ENCODE assay signal across 8 mouse cellular contexts in genomic region chr6:34684886-34685285, GRCm38 (mm10).
A peak's percentile ranks its signal among the peaks of the same experiment; 100 is the strongest.
DNase-seq lines count a peak whose midpoint lies in the region; ATAC-seq and TF ChIP-seq lines count a peak whose summit lies in the region.

No protein-coding gene starts in this region.

- H3K4me3 ChIP-seq in hindbrain, embryonic 10.5 days: no peak overlapping the region
- H3K4me3 ChIP-seq in hindbrain, postnatal 0 days (ENCODE audit: low read length): no peak overlapping the region
- H3K4me3 ChIP-seq in kidney, embryonic 15.5 days (replicated peaks): peak overlapping the region; percentile 18; the same call in 1 of the 2 replicates

- H3K27me3 ChIP-seq in hindbrain, embryonic 10.5 days (ENCODE audit: insufficient read depth, poor library complexity, severe bottlenecking): no peaks in the 10 kb centered on the region
- H3K27me3 ChIP-seq in hindbrain, postnatal 0 days (ENCODE audit: insufficient read depth, low read length): no peaks in the 10 kb centered on the region
- H3K27me3 ChIP-seq in kidney, embryonic 15.5 days: no peaks in the 10 kb centered on the region

- no peaks in the 10 kb centered on the region for H3K36me3 ChIP-seq in hindbrain, embryonic 10.5 days
- no peaks in the 10 kb centered on the region for H3K36me3 ChIP-seq in hindbrain, postnatal 0 days (ENCODE audit: insufficient read depth, low read length)
- no peaks in the 10 kb centered on the region for H3K36me3 ChIP-seq in kidney, embryonic 15.5 days

- H3K4me1 ChIP-seq in hindbrain, embryonic 10.5 days (replicated peaks): peaks cover 15% of the 10 kb centered on the region
- H3K4me1 ChIP-seq in hindbrain, postnatal 0 days (ENCODE audit: insufficient read depth, low read length): no peaks in the 10 kb centered on the region
- H3K4me1 ChIP-seq in kidney, embryonic 15.5 days: peaks cover 32% of the 10 kb centered on the region

- peak; percentile 34 for DNase-seq in hindbrain, embryonic 10.5 days (ENCODE audit: low spot score)
- DNase-seq in hindbrain, postnatal 0 days (ENCODE audit: low spot score): no peak
- DNase-seq in heart, adult 9 months (ENCODE audit: low spot score in 2 of 2): peak; percentile 45 to 51
- DNase-seq in retina, embryonic 14.5 days (ENCODE audit: low spot score): peak; percentile 10
- no peak for DNase-seq in gastrocnemius, adult 8-10 months (ENCODE audit: low spot score in 2 of 2)
- no peak for DNase-seq in testis, postnatal 10 days (ENCODE audit: low spot score)
- DNase-seq in cerebellum, adult 9-11 months: no peak

- WGBS in hindbrain, embryonic 10.5 days: 42% methylated on average over 8 of the region's 8 CpGs
- 51% methylated on average over 8 of the region's 8 CpGs for WGBS in hindbrain, postnatal 0 days
- WGBS in kidney, embryonic 15.5 days: 8% methylated on average over 8 of the region's 8 CpGs

- H3K9me3 ChIP-seq in hindbrain, embryonic 10.5 days: no peaks in the 10 kb centered on the region
- no peaks in the 10 kb centered on the region for H3K9me3 ChIP-seq in hindbrain, postnatal 0 days (ENCODE audit: low read length)
- H3K9me3 ChIP-seq in kidney, embryonic 15.5 days (replicated peaks): no peaks in the 10 kb centered on the region

- no peak for TF ChIP-seq CTCF in hindbrain, postnatal 0 days (IDR thresholded peaks at IDR 0.05; ENCODE audit: low read depth)

- ATAC-seq in hindbrain, postnatal 0 days: no peak
- ATAC-seq in kidney, embryonic 15.5 days (replicated peaks; ENCODE audit: low FRiP score): peak; percentile 33; the same call in 1 of the 2 replicates

- H3K27ac ChIP-seq in hindbrain, embryonic 10.5 days: peak overlapping the region; percentile 76
- no peak overlapping the region; the same call in 1 of the 2 replicates for H3K27ac ChIP-seq in hindbrain, postnatal 0 days
- H3K27ac ChIP-seq in kidney, embryonic 15.5 days: peak overlapping the region; percentile 87

- H3K9ac ChIP-seq in hindbrain, postnatal 0 days (replicated peaks; ENCODE audit: low read length): no peak overlapping the region
- H3K9ac ChIP-seq in kidney, embryonic 15.5 days: 0 out of 2 replicates have a peak overlapping the region, but pooled peaks have one; percentile 29

- H3K4me2 ChIP-seq in hindbrain, postnatal 0 days (ENCODE audit: low read depth, low read length): no peak overlapping the region
- H3K4me2 ChIP-seq in kidney, embryonic 15.5 days: peak overlapping the region; percentile 32

Comparison
In these comparisons a context has a peak if more than half of its experiments do, and no peak if none do; other contexts are left out.
1. DNase-seq: peak in hindbrain, embryonic 10.5 days (single experiment), heart, adult 9 months (2 of 2) and retina, embryonic 14.5 days (single experiment); none in hindbrain, postnatal 0 days (single experiment), gastrocnemius, adult 8-10 months (0 of 2), testis, postnatal 10 days (single experiment) and cerebellum, adult 9-11 months (single experiment).